Mouse (Mus musculus) liver, postnatal 0 days (tissue): ENCODE results near the gene Adnp.

Experiments
- CTCF ChIP-seq: sonication (generic); IDR thresholded peaks from 2 replicates; pipeline ENCODE4 v1.5.1; 2016; ENCODE audit warnings: antibody characterized with exemption, low read depth
- EP300 ChIP-seq: IDR thresholded peaks from 2 replicates; pipeline ENCODE4 v1.6.1; 2016; ENCODE audit warnings: antibody characterized with exemption, low read depth, mild to moderate bottlenecking

DNA sequence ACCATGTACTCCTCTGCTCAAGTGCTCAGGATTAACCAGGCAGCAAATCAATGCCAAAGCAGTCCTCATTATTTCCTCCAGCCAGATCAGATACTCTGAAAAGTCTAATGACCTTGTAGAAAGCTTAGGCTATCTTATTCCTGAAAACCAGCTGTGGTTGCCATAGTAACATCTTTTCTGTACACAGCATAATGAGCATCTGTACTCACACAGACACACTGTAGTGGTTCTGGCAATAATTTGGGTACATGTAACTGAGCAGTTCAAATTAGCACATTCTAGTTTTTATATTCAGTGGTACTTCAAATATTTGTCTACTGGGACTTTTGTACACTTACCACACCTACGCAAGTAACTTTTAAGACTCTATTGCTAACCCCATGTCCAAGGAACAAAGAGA lies 8.5 kb downstream of the Adnp start:
- TF ChIP-seq CTCF (no peak), EP300 (no peak)
